Mouse (Mus musculus): Measurements from ENCODE around the gene Cacna1a. TPM values are rescaled to one million over a fixed set of nuclear protein-coding genes. Genes with fewer than 3 reads are reported as not detected.

The Cacna1a gene
- 140 and 142 TPM in 2 replicates for polyA plus RNA-seq (2012; rRNA removed)

- H3K4me3 ChIP-seq (ENCODE audit: insufficient read depth, low read length): no peak within 1 kb of the TSS
- no peaks in the 10 kb centered on the region; the same call in 1 of the 2 replicates for H3K4me1 ChIP-seq (ENCODE audit: control insufficient read depth, insufficient read depth, low read length)
- TF ChIP-seq CTCF (IDR thresholded peaks at IDR 0.05; ENCODE audit: extremely low read depth, insufficient read depth, low read length) (no peak), POLR2A (IDR thresholded peaks at IDR 0.05; ENCODE audit: extremely low read depth, insufficient read depth, low read length) (no peak)
- no peak within 1 kb of the TSS for H3K27ac ChIP-seq (ENCODE audit: insufficient read depth, low read length)
These were observed at the start of gene Cacna1a for GRCm38 (mm10) chr8:84388275-84388674. Gene Cacna1a (plus strand): TSS chr8:84388440.

GRCm38 (mm10) chr8:84338493-84338892, 49.7 kb upstream of the Cacna1a start:
- peak overlapping the region; percentile 40 for H3K4me3 ChIP-seq (ENCODE audit: insufficient read depth, low read length)
- H3K4me1 ChIP-seq (ENCODE audit: control insufficient read depth, insufficient read depth, low read length): no peaks in the 10 kb centered on the region
- H3K27ac ChIP-seq (ENCODE audit: insufficient read depth, low read length): no peak overlapping the region
- TF ChIP-seq CTCF (IDR thresholded peaks at IDR 0.05; ENCODE audit: extremely low read depth, insufficient read depth, low read length) (no peak), POLR2A (IDR thresholded peaks at IDR 0.05; ENCODE audit: extremely low read depth, insufficient read depth, low read length) (no peak)

- Histone ChIP-seq H3K4me3 (ENCODE audit: insufficient read depth, low read length) (peak overlapping the region; percentile 40; the same call in 1 of the 2 replicates), H3K4me1 (ENCODE audit: control insufficient read depth, insufficient read depth, low read length) (no peaks in the 10 kb centered on the region), H3K27ac (ENCODE audit: insufficient read depth, low read length) (no peak overlapping the region)
- TF ChIP-seq POLR2A (IDR thresholded peaks at IDR 0.05; ENCODE audit: extremely low read depth, insufficient read depth, low read length): no peak
- no peak for TF ChIP-seq CTCF (IDR thresholded peaks at IDR 0.05; ENCODE audit: extremely low read depth, insufficient read depth, low read length)
These were observed 48.9 kb upstream of the Cacna1a start for GRCm38 (mm10) chr8:84339320-84339719.

- Histone ChIP-seq H3K27ac (ENCODE audit: insufficient read depth, low read length) (no peak overlapping the region), H3K4me3 (ENCODE audit: insufficient read depth, low read length) (no peak overlapping the region), H3K4me1 (ENCODE audit: control insufficient read depth, insufficient read depth, low read length) (no peaks in the 10 kb centered on the region)
- TF ChIP-seq POLR2A (IDR thresholded peaks at IDR 0.05; ENCODE audit: extremely low read depth, insufficient read depth, low read length) (no peak), CTCF (IDR thresholded peaks at IDR 0.05; ENCODE audit: extremely low read depth, insufficient read depth, low read length) (no peak)
These were observed 48.4 kb upstream of the Cacna1a start for GRCm38 (mm10) chr8:84339867-84340266.

- TF ChIP-seq POLR2A (IDR thresholded peaks at IDR 0.05; ENCODE audit: extremely low read depth, insufficient read depth, low read length) (no peak), CTCF (IDR thresholded peaks at IDR 0.05; ENCODE audit: extremely low read depth, insufficient read depth, low read length) (no peak)
These were observed 47.6 kb upstream of the Cacna1a start for GRCm38 (mm10) chr8:84340671-84341070.

GRCm38 (mm10) chr8:84345493-84345892, 42.7 kb upstream of the Cacna1a start:
- TF ChIP-seq CTCF (IDR thresholded peaks at IDR 0.05; ENCODE audit: extremely low read depth, insufficient read depth, low read length) (no peak), POLR2A (IDR thresholded peaks at IDR 0.05; ENCODE audit: extremely low read depth, insufficient read depth, low read length) (no peak)
- no peak overlapping the region for H3K27ac ChIP-seq (ENCODE audit: insufficient read depth, low read length)
- H3K4me3 ChIP-seq (ENCODE audit: insufficient read depth, low read length): no peak overlapping the region
- H3K4me1 ChIP-seq (ENCODE audit: control insufficient read depth, insufficient read depth, low read length): no peaks in the 10 kb centered on the region

More at GRCm38 (mm10) chr8:84340671-84341070, 47.6 kb upstream of the Cacna1a start:
- Histone ChIP-seq H3K4me3 (ENCODE audit: insufficient read depth, low read length) (no peak overlapping the region), H3K27ac (ENCODE audit: insufficient read depth, low read length) (no peak overlapping the region), H3K4me1 (ENCODE audit: control insufficient read depth, insufficient read depth, low read length) (no peaks in the 10 kb centered on the region)

- no peak overlapping the region for H3K4me3 ChIP-seq (ENCODE audit: insufficient read depth, low read length)
- no peak overlapping the region for H3K27ac ChIP-seq (ENCODE audit: insufficient read depth, low read length)
- no peaks in the 10 kb centered on the region for H3K4me1 ChIP-seq (ENCODE audit: control insufficient read depth, insufficient read depth, low read length)
- TF ChIP-seq POLR2A (IDR thresholded peaks at IDR 0.05; ENCODE audit: extremely low read depth, insufficient read depth, low read length): no peak
- TF ChIP-seq CTCF (IDR thresholded peaks at IDR 0.05; ENCODE audit: extremely low read depth, insufficient read depth, low read length): no peak
These were observed 41.8 kb upstream of the Cacna1a start for GRCm38 (mm10) chr8:84346421-84346820.

GRCm38 (mm10) chr8:84349526-84349925, 38.7 kb upstream of the Cacna1a start:
- Histone ChIP-seq H3K4me3 (ENCODE audit: insufficient read depth, low read length) (no peak overlapping the region), H3K27ac (ENCODE audit: insufficient read depth, low read length) (no peak overlapping the region), H3K4me1 (ENCODE audit: control insufficient read depth, insufficient read depth, low read length) (no peaks in the 10 kb centered on the region)
- TF ChIP-seq POLR2A (IDR thresholded peaks at IDR 0.05; ENCODE audit: extremely low read depth, insufficient read depth, low read length) (no peak), CTCF (IDR thresholded peaks at IDR 0.05; ENCODE audit: extremely low read depth, insufficient read depth, low read length) (no peak)

- Histone ChIP-seq H3K4me1 (ENCODE audit: control insufficient read depth, insufficient read depth, low read length) (no peaks in the 10 kb centered on the region), H3K4me3 (ENCODE audit: insufficient read depth, low read length) (no peak overlapping the region), H3K27ac (ENCODE audit: insufficient read depth, low read length) (no peak overlapping the region)
- TF ChIP-seq CTCF (IDR thresholded peaks at IDR 0.05; ENCODE audit: extremely low read depth, insufficient read depth, low read length) (no peak), POLR2A (IDR thresholded peaks at IDR 0.05; ENCODE audit: extremely low read depth, insufficient read depth, low read length) (no peak)
These were observed 37.3 kb upstream of the Cacna1a start for GRCm38 (mm10) chr8:84350960-84351359.

GRCm38 (mm10) chr8:84356482-84356881, 31.8 kb upstream of the Cacna1a start:
- H3K4me1 ChIP-seq (ENCODE audit: control insufficient read depth, insufficient read depth, low read length): no peaks in the 10 kb centered on the region
- H3K27ac ChIP-seq (ENCODE audit: insufficient read depth, low read length): no peak overlapping the region
- TF ChIP-seq POLR2A (IDR thresholded peaks at IDR 0.05; ENCODE audit: extremely low read depth, insufficient read depth, low read length) (no peak), CTCF (IDR thresholded peaks at IDR 0.05; ENCODE audit: extremely low read depth, insufficient read depth, low read length) (no peak)
- no peak overlapping the region for H3K4me3 ChIP-seq (ENCODE audit: insufficient read depth, low read length)

Data from cortical plate, adult 2 months (tissue).